Mouse (Mus musculus): Measurements from ENCODE around the gene Trappc2l. TPM values are rescaled to one million over a fixed set of nuclear protein-coding genes. Genes with fewer than 3 reads are reported as not detected.

Gene Trappc2l
- polyA plus RNA-seq, 1 experiment from 2014 or later, result 144 TPM

- no peak overlapping the region for H3K27ac ChIP-seq (ENCODE audit: low read depth, low read length)
- ATAC-seq, result no peak
- no peak overlapping the region for H3K9ac ChIP-seq (ENCODE audit: low read depth, low read length)
- H3K4me3 ChIP-seq (ENCODE audit: low read depth, low read length), result no peak overlapping the region
- no peak for TF ChIP-seq CTCF (IDR thresholded peaks at IDR 0.05; ENCODE audit: low read depth)
- no peak overlapping the region for H3K4me2 ChIP-seq (replicated peaks; ENCODE audit: low read depth)
- 83% methylated on average over 2 of the region's 2 CpGs for WGBS
- no peaks in the 10 kb centered on the region; the same call in 1 of the 2 replicates for H3K36me3 ChIP-seq (ENCODE audit: control insufficient read depth, insufficient read depth)
- H3K27me3 ChIP-seq (replicated peaks; ENCODE audit: control insufficient read depth, insufficient read depth, low read length), result no peaks in the 10 kb centered on the region
- H3K4me1 ChIP-seq (replicated peaks; ENCODE audit: control insufficient read depth, insufficient read depth, low read length), result no peaks in the 10 kb centered on the region
- H3K9me3 ChIP-seq (ENCODE audit: control insufficient read depth), result no peaks in the 10 kb centered on the region
Measured at GRCm38 (mm10) chr8:122661894-122662293, 50.5 kb downstream of the Trappc2l start.

DNA sequence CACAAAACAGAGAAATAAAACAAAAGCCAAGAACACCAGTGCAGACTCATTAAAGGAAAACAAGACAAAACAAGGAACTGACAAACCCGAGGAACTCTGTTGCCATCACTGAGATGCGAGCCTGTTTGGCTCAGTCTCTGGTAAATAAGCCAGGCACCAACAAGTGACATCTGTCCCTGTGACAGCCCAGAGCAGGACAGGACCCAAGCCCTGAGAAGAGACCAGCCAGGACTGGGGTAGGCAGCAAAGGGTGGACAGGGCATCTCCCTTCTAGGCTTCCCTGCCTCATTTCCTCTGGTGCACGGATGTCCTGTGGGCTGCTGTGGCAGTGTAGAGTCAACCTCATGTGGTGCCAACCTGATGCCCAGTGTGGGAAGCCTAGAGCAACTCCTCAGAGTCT, 51.7 kb downstream of the Trappc2l start:
- ATAC-seq, result no peak
- no peak overlapping the region for H3K4me2 ChIP-seq (replicated peaks; ENCODE audit: low read depth)
- no peak overlapping the region for H3K4me3 ChIP-seq (ENCODE audit: low read depth, low read length)
- TF ChIP-seq CTCF (IDR thresholded peaks at IDR 0.05; ENCODE audit: low read depth), result no peak
- no peaks in the 10 kb centered on the region for H3K4me1 ChIP-seq (replicated peaks; ENCODE audit: control insufficient read depth, insufficient read depth, low read length)
- H3K27ac ChIP-seq (ENCODE audit: low read depth, low read length), result no peak overlapping the region
- no peaks in the 10 kb centered on the region; the same call in 1 of the 2 replicates for H3K36me3 ChIP-seq (ENCODE audit: control insufficient read depth, insufficient read depth)
- no peaks in the 10 kb centered on the region for H3K9me3 ChIP-seq (ENCODE audit: control insufficient read depth)
- no peaks in the 10 kb centered on the region for H3K27me3 ChIP-seq (replicated peaks; ENCODE audit: control insufficient read depth, insufficient read depth, low read length)
- 76% methylated on average over 3 of the region's 3 CpGs for WGBS
- H3K9ac ChIP-seq (ENCODE audit: low read depth, low read length), result no peak overlapping the region

- Histone ChIP-seq H3K4me2 (replicated peaks; ENCODE audit: low read depth) (no peak overlapping the region), H3K4me3 (ENCODE audit: low read depth, low read length) (no peak overlapping the region), H3K9ac (ENCODE audit: low read depth, low read length) (no peak overlapping the region), H3K4me1 (replicated peaks; ENCODE audit: control insufficient read depth, insufficient read depth, low read length) (no peaks in the 10 kb centered on the region), H3K27ac (ENCODE audit: low read depth, low read length) (no peak overlapping the region), H3K9me3 (ENCODE audit: control insufficient read depth) (no peaks in the 10 kb centered on the region), H3K27me3 (replicated peaks; ENCODE audit: control insufficient read depth, insufficient read depth, low read length) (no peaks in the 10 kb centered on the region), H3K36me3 (ENCODE audit: control insufficient read depth, insufficient read depth) (no peaks in the 10 kb centered on the region)
- TF ChIP-seq CTCF (IDR thresholded peaks at IDR 0.05; ENCODE audit: low read depth), result no peak
- 68% methylated on average over 5 of the region's 5 CpGs for WGBS
- no peak for ATAC-seq
Measured at GRCm38 (mm10) chr8:122663670-122664069, 52.2 kb downstream of the Trappc2l start.

GRCm38 (mm10) chr8:122665221-122665620, 53.8 kb downstream of the Trappc2l start:
- Histone ChIP-seq H3K4me2 (replicated peaks; ENCODE audit: low read depth) (no peak overlapping the region), H3K27ac (ENCODE audit: low read depth, low read length) (no peak overlapping the region), H3K27me3 (replicated peaks; ENCODE audit: control insufficient read depth, insufficient read depth, low read length) (no peaks in the 10 kb centered on the region), H3K9me3 (ENCODE audit: control insufficient read depth) (no peaks in the 10 kb centered on the region), H3K4me3 (ENCODE audit: low read depth, low read length) (no peak overlapping the region), H3K4me1 (replicated peaks; ENCODE audit: control insufficient read depth, insufficient read depth, low read length) (no peaks in the 10 kb centered on the region), H3K9ac (ENCODE audit: low read depth, low read length) (no peak overlapping the region), H3K36me3 (ENCODE audit: control insufficient read depth, insufficient read depth) (no peaks in the 10 kb centered on the region)
- ATAC-seq, result no peak
- 51% methylated on average over 8 of the region's 8 CpGs for WGBS
- no peak for TF ChIP-seq CTCF (IDR thresholded peaks at IDR 0.05; ENCODE audit: low read depth)

GRCm38 (mm10) chr8:122665667-122666316, 54.4 kb downstream of the Trappc2l start:
- Histone ChIP-seq H3K27ac (ENCODE audit: low read depth, low read length) (no peak overlapping the region; the same call in 1 of the 2 replicates), H3K4me3 (ENCODE audit: low read depth, low read length) (no peak overlapping the region), H3K27me3 (replicated peaks; ENCODE audit: control insufficient read depth, insufficient read depth, low read length) (0 out of 2 replicates have a peak, but pooled peaks cover 4% of the 10 kb centered on the region), H3K4me1 (replicated peaks; ENCODE audit: control insufficient read depth, insufficient read depth, low read length) (no peaks in the 10 kb centered on the region), H3K9ac (ENCODE audit: low read depth, low read length) (no peak overlapping the region), H3K4me2 (replicated peaks; ENCODE audit: low read depth) (no peak overlapping the region), H3K9me3 (ENCODE audit: control insufficient read depth) (no peaks in the 10 kb centered on the region), H3K36me3 (ENCODE audit: control insufficient read depth, insufficient read depth) (no peaks in the 10 kb centered on the region)
- 72% methylated on average over 12 of the region's 14 CpGs for WGBS
- no peak for TF ChIP-seq CTCF (IDR thresholded peaks at IDR 0.05; ENCODE audit: low read depth)
- ATAC-seq, result no peak

Small RNA genes within 50 kb of the gene (microRNA-seq; reads per million reads assigned to microRNA genes)
- gene Mir6396, result not detected

Other genes with a start within 250 kb of the Trappc2l start
- 24.0 and 26.1 TPM in 2 replicates for gene Zc3h18, start 235.0 kb upstream of the Trappc2l start, polyA plus RNA-seq (2015; fragmentation: Nextera tagmentation; extraction: Ambion mirVana)
- gene Il17c, start 189.6 kb upstream of the Trappc2l start, polyA plus RNA-seq (2015; fragmentation: Nextera tagmentation; extraction: Ambion mirVana), result not detected in 2 replicates
- gene Cyba, start 178.7 kb upstream of the Trappc2l start, polyA plus RNA-seq (2015; fragmentation: Nextera tagmentation; extraction: Ambion mirVana), result 292 and 312 TPM in 2 replicates
- 18.7 and 19.2 TPM in 2 replicates for gene Mvd, start 168.2 kb upstream of the Trappc2l start, polyA plus RNA-seq (2015; fragmentation: Nextera tagmentation; extraction: Ambion mirVana)
- 0.33 and 0.46 TPM in 2 replicates for gene Snai3, start 150.9 kb upstream of the Trappc2l start, polyA plus RNA-seq (2015; fragmentation: Nextera tagmentation; extraction: Ambion mirVana)
- 22.7 and 22.8 TPM in 2 replicates for gene Rnf166, start 135.6 kb upstream of the Trappc2l start, polyA plus RNA-seq (2015; fragmentation: Nextera tagmentation; extraction: Ambion mirVana)
- 22.4 and 26.4 TPM in 2 replicates for gene Ctu2, start 135.5 kb upstream of the Trappc2l start, polyA plus RNA-seq (2015; fragmentation: Nextera tagmentation; extraction: Ambion mirVana)
- 4.4 and 7.3 TPM in 2 replicates for gene Piezo1, start 60.3 kb upstream of the Trappc2l start, polyA plus RNA-seq (2015; fragmentation: Nextera tagmentation; extraction: Ambion mirVana)
- 13.3 and 14.0 TPM in 2 replicates for gene Cdt1, start 43.6 kb upstream of the Trappc2l start, polyA plus RNA-seq (2015; fragmentation: Nextera tagmentation; extraction: Ambion mirVana)
- 676 and 681 TPM in 2 replicates for gene Aprt, start 34.7 kb upstream of the Trappc2l start, polyA plus RNA-seq (2015; fragmentation: Nextera tagmentation; extraction: Ambion mirVana)
- gene Galns, start 177 bp upstream of the Trappc2l start, polyA plus RNA-seq (2015; fragmentation: Nextera tagmentation; extraction: Ambion mirVana), result 58.1 and 59.0 TPM in 2 replicates
- 0.13 TPM in 1 of 2 replicates, not detected in the other for gene Pabpn1l, start 11.1 kb downstream of the Trappc2l start, polyA plus RNA-seq (2015; fragmentation: Nextera tagmentation; extraction: Ambion mirVana)
- 5.9 and 7.6 TPM in 2 replicates for gene Cbfa2t3, start 87.5 kb downstream of the Trappc2l start, polyA plus RNA-seq (2015; fragmentation: Nextera tagmentation; extraction: Ambion mirVana)
- 22.8 and 22.9 TPM in 2 replicates for gene Acsf3, start 163.8 kb downstream of the Trappc2l start, polyA plus RNA-seq (2015; fragmentation: Nextera tagmentation; extraction: Ambion mirVana)
- 0.04 and 0.07 TPM in 2 replicates for gene Cdh15, start 236.3 kb downstream of the Trappc2l start, polyA plus RNA-seq (2015; fragmentation: Nextera tagmentation; extraction: Ambion mirVana)

Data from intestine, postnatal 0 days (tissue).